Mouse (Mus musculus): ENCODE results near the gene Lin54. TPM values are rescaled to one million over a fixed set of nuclear protein-coding genes. Genes with fewer than 3 reads are reported as not detected.

The Lin54 gene
- polyA plus RNA-seq, 1 experiment: not detected

DNA sequence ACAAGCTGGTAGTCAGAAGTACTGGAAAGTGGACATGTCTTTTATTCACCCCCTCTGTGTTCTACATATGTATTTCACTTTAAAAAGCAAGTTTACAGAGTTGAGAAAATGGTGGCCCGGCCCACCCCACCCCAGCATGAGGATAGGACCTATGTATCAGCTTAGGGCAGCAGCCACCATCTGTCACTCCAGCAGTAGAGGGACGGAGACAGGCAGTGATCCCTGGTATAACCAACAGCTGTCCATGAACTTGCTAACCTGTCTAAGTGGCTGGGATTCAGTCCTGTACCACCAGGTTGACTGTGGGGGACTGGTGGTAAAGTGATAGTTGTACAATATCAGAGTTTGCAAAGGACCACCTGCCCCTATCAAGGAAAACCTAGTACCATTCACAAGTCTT, 82.4 kb downstream of the Lin54 start:
- WGBS: 86% methylated on average over 2 of the region's 2 CpGs
- no peak overlapping the region for H3K27ac ChIP-seq (ENCODE audit: insufficient read depth, low read depth, low read length)

DNA sequence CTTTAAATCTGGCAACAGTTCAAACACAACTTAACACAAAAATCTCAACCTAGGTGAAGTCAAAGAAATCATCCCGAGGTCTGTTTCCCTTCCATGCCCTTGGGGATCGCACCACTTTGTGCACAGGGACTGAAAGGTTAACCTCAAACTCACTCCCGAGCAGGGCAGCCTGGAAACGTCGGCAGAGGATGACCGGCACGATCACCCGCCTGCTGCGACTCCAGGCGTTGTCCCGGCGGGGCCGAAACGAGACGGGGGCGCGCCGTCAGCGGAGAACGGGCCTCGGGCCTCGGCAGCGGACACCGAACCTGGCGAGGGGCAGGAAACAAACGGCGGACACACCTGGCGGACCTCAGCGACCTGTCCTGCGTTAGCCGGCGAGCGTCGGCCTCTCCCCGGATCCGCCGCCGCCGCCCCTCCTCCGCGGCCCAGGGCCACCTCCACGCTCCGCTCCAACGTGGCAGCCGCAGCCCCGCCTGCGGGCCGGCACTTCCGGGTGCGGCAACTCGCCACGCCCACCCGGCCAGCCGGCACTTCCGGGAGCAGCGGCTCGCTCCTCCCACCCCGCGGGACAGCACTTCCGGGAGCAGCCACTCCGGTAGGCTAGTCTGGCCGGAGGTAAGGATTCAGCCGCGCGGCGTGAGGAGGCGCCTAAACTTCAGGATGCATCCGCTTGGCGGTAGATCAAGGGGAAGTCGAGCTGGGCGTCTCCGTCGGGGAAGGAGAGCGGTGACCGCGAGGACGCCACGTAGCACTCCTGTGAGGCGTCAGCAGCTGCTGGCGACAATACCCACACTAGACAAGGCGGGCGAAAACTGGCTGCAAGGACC, 84.5 kb downstream of the Lin54 start, which contains the start of gene Sec31a:
Sec31a (minus strand) TSS at position 474 of the 830 bp plus-strand sequence.
- peaks cover 2% of the 10 kb centered on the region; the same call in 1 of the 2 replicates for H3K4me1 ChIP-seq (ENCODE audit: control insufficient read depth, insufficient read depth, low read length)
- H3K27ac ChIP-seq (ENCODE audit: insufficient read depth, low read depth, low read length): peak within 1 kb of the TSS; percentile 48
- peak within 1 kb of the TSS; percentile 65 for H3K4me3 ChIP-seq (ENCODE audit: insufficient read depth, low read depth, low read length)
- no peak for TF ChIP-seq CTCF (IDR thresholded peaks at IDR 0.05; ENCODE audit: insufficient read depth, low read depth, low read length)
- TF ChIP-seq POLR2A (IDR thresholded peaks at IDR 0.05; ENCODE audit: insufficient read depth, low read depth, low read length): peak; percentile 86
- WGBS: under 1% methylated on average over 82 of the region's 82 CpGs

More for the DNA sequence above, 82.4 kb downstream of the Lin54 start:
- no peak overlapping the region for H3K4me3 ChIP-seq (ENCODE audit: insufficient read depth, low read depth, low read length)
- TF ChIP-seq CTCF (IDR thresholded peaks at IDR 0.05; ENCODE audit: insufficient read depth, low read depth, low read length): no peak
- peaks cover 2% of the 10 kb centered on the region; the same call in 1 of the 2 replicates for H3K4me1 ChIP-seq (ENCODE audit: control insufficient read depth, insufficient read depth, low read length)

DNA sequence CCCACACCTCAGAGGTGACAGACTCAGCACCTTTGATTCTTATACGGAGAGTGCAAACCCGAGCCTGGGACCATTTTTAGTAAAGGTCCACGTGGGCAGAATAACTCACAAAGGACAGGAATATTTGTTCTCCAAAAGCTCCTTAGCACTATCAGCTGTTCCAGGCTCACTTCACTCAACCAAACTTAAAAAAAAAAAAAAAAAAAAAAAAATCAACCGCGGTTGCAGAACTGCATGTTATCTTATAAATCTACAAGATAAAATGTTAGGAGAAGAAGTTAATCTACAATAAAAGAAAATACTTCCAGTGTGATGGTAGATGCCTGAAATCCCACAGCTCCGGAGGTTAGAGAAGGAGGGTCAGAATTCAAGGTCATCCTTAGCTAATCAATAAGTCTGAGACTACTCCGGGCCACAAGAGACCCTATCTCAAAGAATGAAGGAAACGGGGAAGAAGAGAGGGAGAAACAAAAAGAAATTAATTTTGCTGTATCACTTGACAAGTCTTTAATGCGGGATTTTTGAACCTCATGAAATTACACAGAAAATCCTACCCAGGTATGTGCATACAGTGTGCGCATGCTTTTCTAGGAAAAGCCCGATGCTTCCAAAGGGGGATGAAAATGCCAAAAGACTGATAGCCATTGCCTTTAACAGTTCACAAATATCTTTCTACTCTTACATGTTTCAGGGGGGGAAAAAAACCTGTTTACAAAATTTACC, 85.8 kb downstream of the Lin54 start:
- TF ChIP-seq POLR2A (IDR thresholded peaks at IDR 0.05; ENCODE audit: insufficient read depth, low read depth, low read length) (no peak), CTCF (IDR thresholded peaks at IDR 0.05; ENCODE audit: insufficient read depth, low read depth, low read length) (no peak)
- 64% methylated on average over 11 of the region's 11 CpGs for WGBS
- H3K4me3 ChIP-seq (ENCODE audit: insufficient read depth, low read depth, low read length): no peak overlapping the region
- no peak overlapping the region for H3K27ac ChIP-seq (ENCODE audit: insufficient read depth, low read depth, low read length)
- H3K4me1 ChIP-seq (ENCODE audit: control insufficient read depth, insufficient read depth, low read length): peaks cover 4% of the 10 kb centered on the region; the same call in 1 of the 2 replicates

DNA sequence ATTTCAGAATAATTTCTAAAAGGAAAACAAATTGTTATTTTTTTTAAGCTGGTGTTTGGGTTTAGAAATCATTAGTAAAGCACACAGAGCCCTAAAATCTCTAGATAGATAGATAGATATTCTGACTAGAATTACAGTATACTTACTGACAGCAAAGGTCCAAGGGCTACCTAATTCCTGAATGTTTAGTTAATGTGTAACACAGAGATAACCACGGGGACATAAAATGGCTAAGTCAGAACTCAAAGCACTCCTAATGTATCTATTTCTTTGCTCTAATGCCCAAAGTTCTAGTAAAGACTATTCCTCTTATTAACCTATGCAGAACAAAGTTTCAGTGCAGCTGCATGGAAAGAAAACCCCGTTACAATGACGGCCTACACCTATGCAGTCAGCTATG, 87.6 kb downstream of the Lin54 start:
- no peak for TF ChIP-seq CTCF (IDR thresholded peaks at IDR 0.05; ENCODE audit: insufficient read depth, low read depth, low read length)
- TF ChIP-seq POLR2A (IDR thresholded peaks at IDR 0.05; ENCODE audit: insufficient read depth, low read depth, low read length): no peak

DNA sequence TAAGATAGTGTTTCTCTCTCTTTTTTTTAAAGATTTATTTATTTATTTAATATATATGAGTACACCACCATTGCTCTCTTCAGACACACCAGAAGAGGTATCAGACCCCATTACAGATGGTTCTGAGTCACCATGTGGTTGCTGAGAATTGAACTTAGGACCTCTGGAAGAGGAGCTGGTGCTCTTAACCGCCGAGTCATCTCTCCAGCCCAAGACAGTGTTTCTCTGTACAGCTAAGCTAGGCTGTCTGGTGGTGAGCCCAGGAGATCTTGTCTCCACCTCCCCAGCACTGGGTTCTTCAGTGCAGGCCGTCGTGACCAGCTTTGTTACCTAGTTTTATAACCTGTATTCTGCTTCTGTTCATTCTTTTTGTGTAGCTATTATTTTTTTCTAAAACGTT, 90.2 kb downstream of the Lin54 start:
- no peak overlapping the region for H3K4me3 ChIP-seq (ENCODE audit: insufficient read depth, low read depth, low read length)
- H3K4me1 ChIP-seq (ENCODE audit: control insufficient read depth, insufficient read depth, low read length): peaks cover 4% of the 10 kb centered on the region; the same call in 1 of the 2 replicates
- WGBS: 90% methylated on average over 5 of the region's 5 CpGs
- TF ChIP-seq POLR2A (IDR thresholded peaks at IDR 0.05; ENCODE audit: insufficient read depth, low read depth, low read length) (no peak), CTCF (IDR thresholded peaks at IDR 0.05; ENCODE audit: insufficient read depth, low read depth, low read length) (no peak)
- H3K27ac ChIP-seq (ENCODE audit: insufficient read depth, low read depth, low read length): no peak overlapping the region

More for the DNA sequence above, 87.6 kb downstream of the Lin54 start:
- Histone ChIP-seq H3K4me1 (ENCODE audit: control insufficient read depth, insufficient read depth, low read length) (peaks cover 4% of the 10 kb centered on the region; the same call in 1 of the 2 replicates), H3K27ac (ENCODE audit: insufficient read depth, low read depth, low read length) (no peak overlapping the region), H3K4me3 (ENCODE audit: insufficient read depth, low read depth, low read length) (no peak overlapping the region)
- WGBS: 63% methylated on average over 3 of the region's 3 CpGs

DNA sequence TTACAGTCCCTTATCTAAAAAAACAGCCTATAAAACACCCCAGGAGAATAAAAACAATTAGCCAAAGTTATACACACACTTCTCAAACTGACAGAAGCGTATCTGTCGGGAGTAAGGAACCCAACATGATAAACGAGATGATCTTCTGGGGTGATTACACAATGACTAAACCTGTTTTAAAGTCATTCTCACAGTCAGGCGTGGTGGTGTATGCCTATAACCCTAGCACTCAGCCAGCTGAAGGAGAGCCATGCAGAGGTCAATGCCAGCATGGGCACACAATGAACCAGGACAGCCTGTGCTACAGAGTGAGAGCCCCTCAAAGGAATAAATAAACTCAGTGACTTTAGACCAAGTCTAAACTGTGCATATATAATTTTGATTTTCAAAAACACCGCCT, 92.0 kb downstream of the Lin54 start:
- no peak overlapping the region for H3K27ac ChIP-seq (ENCODE audit: insufficient read depth, low read depth, low read length)
- WGBS: 90% methylated on average over 5 of the region's 5 CpGs
- 0 out of 2 replicates have a peak, but pooled peaks cover 2% of the 10 kb centered on the region for H3K4me1 ChIP-seq (ENCODE audit: control insufficient read depth, insufficient read depth, low read length)
- TF ChIP-seq POLR2A (IDR thresholded peaks at IDR 0.05; ENCODE audit: insufficient read depth, low read depth, low read length) (no peak), CTCF (IDR thresholded peaks at IDR 0.05; ENCODE audit: insufficient read depth, low read depth, low read length) (no peak)
- H3K4me3 ChIP-seq (ENCODE audit: insufficient read depth, low read depth, low read length): no peak overlapping the region

DNA sequence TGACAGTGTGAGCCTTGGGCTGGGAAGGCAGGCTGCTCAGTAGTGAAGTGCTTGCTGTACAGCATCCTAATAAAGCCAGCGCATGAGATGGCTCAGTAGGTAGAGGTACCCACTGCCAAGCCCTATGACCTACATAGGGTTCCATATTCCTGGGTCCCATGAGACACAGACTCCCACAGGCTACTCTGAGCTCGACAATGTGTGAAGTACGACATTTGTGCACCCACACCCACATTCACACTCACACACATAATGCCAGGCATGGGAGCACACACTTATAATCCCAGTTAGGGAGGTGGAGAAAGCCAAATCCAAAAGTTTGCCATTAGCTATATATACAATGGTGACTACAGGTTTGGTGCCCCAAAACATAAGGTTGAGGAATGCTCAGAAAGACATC, 103.7 kb downstream of the Lin54 start:
- no peak overlapping the region for H3K4me3 ChIP-seq (ENCODE audit: insufficient read depth, low read depth, low read length)
- H3K4me1 ChIP-seq (ENCODE audit: control insufficient read depth, insufficient read depth, low read length): no peaks in the 10 kb centered on the region
- H3K27ac ChIP-seq (ENCODE audit: insufficient read depth, low read depth, low read length): no peak overlapping the region
- no peak for TF ChIP-seq POLR2A (IDR thresholded peaks at IDR 0.05; ENCODE audit: insufficient read depth, low read depth, low read length)
- 86% methylated on average over 3 of the region's 3 CpGs for WGBS

DNA sequence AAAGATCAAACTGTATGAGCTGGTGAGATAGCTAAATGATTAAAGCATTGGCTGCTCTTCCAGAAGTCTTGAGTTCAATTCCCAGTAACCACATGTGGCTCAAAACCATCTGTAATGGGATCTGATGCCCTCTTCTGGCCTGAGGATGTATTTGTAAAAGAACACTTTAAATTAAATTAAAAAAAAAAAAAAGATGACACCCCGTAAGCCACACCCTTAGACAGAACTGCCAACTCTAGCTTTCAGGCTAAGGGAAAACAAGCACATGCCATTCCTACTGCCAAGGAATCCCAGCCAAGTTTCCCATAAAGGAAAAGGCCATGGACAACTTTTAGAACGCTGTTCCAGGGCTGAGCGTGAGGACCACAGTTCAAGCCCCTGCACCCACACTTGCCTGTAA, 106.8 kb downstream of the Lin54 start:
- H3K4me1 ChIP-seq (ENCODE audit: control insufficient read depth, insufficient read depth, low read length): no peaks in the 10 kb centered on the region
- no peak for TF ChIP-seq POLR2A (IDR thresholded peaks at IDR 0.05; ENCODE audit: insufficient read depth, low read depth, low read length)
- no peak for TF ChIP-seq CTCF (IDR thresholded peaks at IDR 0.05; ENCODE audit: insufficient read depth, low read depth, low read length)
- WGBS: 89% methylated on average over 3 of the region's 3 CpGs
- no peak overlapping the region for H3K27ac ChIP-seq (ENCODE audit: insufficient read depth, low read depth, low read length)
- no peak overlapping the region for H3K4me3 ChIP-seq (ENCODE audit: insufficient read depth, low read depth, low read length)

DNA sequence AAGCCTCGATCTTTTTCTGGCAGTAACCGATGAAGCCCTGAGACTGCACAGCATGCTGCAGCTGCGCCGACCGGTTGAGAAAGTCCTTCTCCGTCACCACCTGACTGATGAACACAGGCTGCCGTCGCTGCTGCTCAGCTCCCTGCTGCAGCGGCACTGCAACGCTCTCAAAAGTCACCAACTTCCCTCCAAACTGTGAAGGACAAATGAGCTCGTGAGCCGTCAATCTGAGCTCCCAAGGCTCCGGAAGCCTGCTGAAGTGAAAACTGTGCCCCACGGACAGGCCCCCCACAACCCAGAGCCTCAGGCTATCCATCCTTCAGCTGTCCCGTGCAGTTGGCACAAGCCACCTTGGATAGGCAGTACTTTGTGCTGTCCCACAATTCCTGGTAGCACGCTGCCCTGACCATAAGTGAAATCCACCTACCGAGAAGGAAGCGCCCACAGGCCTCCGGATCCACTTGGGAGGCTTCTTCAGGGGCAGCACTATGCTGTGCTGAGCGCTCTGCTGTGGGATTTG, 107.9 kb downstream of the Lin54 start:
- TF ChIP-seq POLR2A (IDR thresholded peaks at IDR 0.05; ENCODE audit: insufficient read depth, low read depth, low read length) (no peak), CTCF (IDR thresholded peaks at IDR 0.05; ENCODE audit: insufficient read depth, low read depth, low read length) (no peak)
- Histone ChIP-seq H3K4me3 (ENCODE audit: insufficient read depth, low read depth, low read length) (no peak overlapping the region), H3K4me1 (ENCODE audit: control insufficient read depth, insufficient read depth, low read length) (no peaks in the 10 kb centered on the region), H3K27ac (ENCODE audit: insufficient read depth, low read depth, low read length) (no peak overlapping the region)
- 88% methylated on average over 20 of the region's 20 CpGs for WGBS

Other genes starting within 250 kb of the Lin54 start
- not detected in 2 replicates for gene Sec31a, start 84.4 kb downstream of the Lin54 start, polyA plus RNA-seq (2012; ENCODE audit: insufficient read depth, insufficient read length, low replicate concordance, missing spikeins)
- gene Cops4, start 17.7 kb upstream of the Lin54 start, polyA plus RNA-seq (2012; ENCODE audit: insufficient read depth, insufficient read length, low replicate concordance, missing spikeins): 234 TPM in 1 of 2 replicates, not detected in the other
- not detected in 2 replicates for gene Plac8, start 71.6 kb upstream of the Lin54 start, polyA plus RNA-seq (2012; ENCODE audit: insufficient read depth, insufficient read length, low replicate concordance, missing spikeins)
- gene Coq2, start 174.5 kb upstream of the Lin54 start, polyA plus RNA-seq (2012; ENCODE audit: insufficient read depth, insufficient read length, low replicate concordance, missing spikeins): not detected in 2 replicates
- gene Hpse, start 219.1 kb upstream of the Lin54 start, polyA plus RNA-seq (2012; ENCODE audit: insufficient read depth, insufficient read length, low replicate concordance, missing spikeins): not detected in 2 replicates